Mouse (Mus musculus) left cerebral cortex, postnatal 36 days (tissue): ENCODE data around the gene Lurap1l. TPM values are rescaled to one million over a fixed set of nuclear protein-coding genes. Genes with fewer than 3 reads are reported as not detected.

Source experiments
- DNase-seq, 2 experiments: peaks; one replicate each; pipeline ENCODE4 v3.0.0; 2021 to 2022; ENCODE audit warnings: low spot score in 2 of 2, mixed read lengths in 1 of 2
- intact Hi-C: fragments of 180-260 bp; cut with DNase I; formaldehyde crosslinking; loops from one replicate; pipeline ENCODE4 v1.15.1; 2025
- microRNA-seq: library from miRNA; unstranded; fragments of <30 nt; microRNA quantifications from one replicate; pipeline ENCODE4 v1.2.0, GENCODE M21; 2022
- total RNA-seq, 2 experiments: library from RNA; stranded (reverse); gene quantifications; 2 replicates each; pipeline ENCODE4 v1.2.3; 2021

Lurap1l gene
- total RNA-seq, 2 experiments from 2014 or later = 8.8 to 11.8 TPM

- intact Hi-C loops = no loop called here
- DNase-seq = no peak
Measured at GRCm38 (mm10) chr4:80952653-80953052, 42.2 kb downstream of the Lurap1l start.

GRCm38 (mm10) chr4:80955942-80956341 is 45.5 kb downstream of the Lurap1l start:
- intact Hi-C loops = no loop called here
- no peak for DNase-seq

GRCm38 (mm10) chr4:80967526-80967925 is 57.1 kb downstream of the Lurap1l start:
- intact Hi-C loops = no loop called here
- no peak for DNase-seq

GRCm38 (mm10) chr4:80971846-80972245 is 61.4 kb downstream of the Lurap1l start:
- intact Hi-C loops = no loop called here
- DNase-seq = no peak

- intact Hi-C loops = no loop called here
- no peak for DNase-seq
Measured at GRCm38 (mm10) chr4:80973896-80974295, 63.5 kb downstream of the Lurap1l start.

GRCm38 (mm10) chr4:80990819-80991218 is 80.4 kb downstream of the Lurap1l start:
- intact Hi-C loops = no loop called here

GRCm38 (mm10) chr4:81003528-81003927 is 93.1 kb downstream of the Lurap1l start:
- DNase-seq = no peak
- intact Hi-C loops = no loop called here

More at GRCm38 (mm10) chr4:80990819-80991218, 80.4 kb downstream of the Lurap1l start:
- no peak for DNase-seq

Small RNA genes within 50 kb of the gene (microRNA-seq; reads per million reads assigned to microRNA genes)
- gene Gm27452 = not detected

Other genes with a start within 250 kb of the Lurap1l start
- not detected for gene Tyrp1, start 76.5 kb upstream of the Lurap1l start, total RNA-seq